Mouse (Mus musculus) liver, postnatal 0 days (tissue): Measurements from ENCODE around the gene Arhgdib. TPM values are rescaled to one million over a fixed set of nuclear protein-coding genes. Genes with fewer than 3 reads are reported as not detected.

Experiments
- ATAC-seq: fragments of 200-750 bp; cut with Nextera tagmentation; 2 replicates; pipeline ENCODE4 v1.8.0; 2017; ENCODE audit warnings: mild to moderate bottlenecking, moderate library complexity
- DNase-seq: peaks from one replicate; pipeline ENCODE4 v3.0.0-alpha.2; 2016
- H3K27ac ChIP-seq: fragments of 300-500 bp; sonication (generic); 2 replicates; pipeline ENCODE4 v1.5.1; 2014; ENCODE audit warnings: antibody characterized with exemption, moderate library complexity, mild to moderate bottlenecking, low read depth
- H3K27me3 ChIP-seq: fragments of 300-500 bp; sonication (generic); 2 replicates; pipeline ENCODE4 v1.6.1; 2014; ENCODE audit warnings: low read length, control low read depth, mixed read lengths; ENCODE audit not compliant: insufficient read depth
- H3K36me3 ChIP-seq: fragments of 300-500 bp; sonication (generic); replicated peaks from 2 replicates; pipeline ENCODE4 v1.6.1; 2014; ENCODE audit warnings: mild to moderate bottlenecking, control low read depth, low read length, moderate library complexity, mixed read lengths; ENCODE audit not compliant: insufficient read depth
- H3K4me1 ChIP-seq: fragments of 300-500 bp; sonication (generic); 2 replicates; pipeline ENCODE4 v1.6.1; 2014; ENCODE audit warnings: antibody characterized with exemption, mild to moderate bottlenecking, control low read depth; ENCODE audit not compliant: insufficient read depth
- H3K4me2 ChIP-seq: fragments of 300-500 bp; sonication (generic); 2 replicates; pipeline ENCODE4 v1.6.1; 2014; ENCODE audit warnings: low read depth, mild to moderate bottlenecking, low read length, moderate library complexity, mixed read lengths
- H3K4me3 ChIP-seq: fragments of 300-500 bp; sonication (generic); 2 replicates; pipeline ENCODE4 v1.5.1; 2014; ENCODE audit warnings: low read depth, low read length
- H3K9ac ChIP-seq: fragments of 300-500 bp; sonication (generic); replicated peaks from 2 replicates; pipeline ENCODE4 v1.6.1; 2014; ENCODE audit warnings: mild to moderate bottlenecking, moderate library complexity
- H3K9me3 ChIP-seq: fragments of 300-500 bp; sonication (generic); 2 replicates; pipeline ENCODE4 v1.6.1; 2016; ENCODE audit warnings: mild to moderate bottlenecking, control low read depth, low read length, mixed read lengths
- CTCF ChIP-seq: sonication (generic); IDR thresholded peaks from 2 replicates; pipeline ENCODE4 v1.5.1; 2016; ENCODE audit warnings: antibody characterized with exemption, low read depth
- EP300 ChIP-seq: IDR thresholded peaks from 2 replicates; pipeline ENCODE4 v1.6.1; 2016; ENCODE audit warnings: antibody characterized with exemption, low read depth, mild to moderate bottlenecking
- WGBS: fragments of 180-500 bp; shearing (Covaris S2); extraction: QIAGEN DNeasy Blood & Tissue Kit; methylation state at CpG from one replicate; pipeline ENCODE4 v1.1.7; 2014; ENCODE audit not compliant: insufficient replicate concordance; 5-methylcytosine and 5-hydroxymethylcytosine counted together
- polyA plus RNA-seq: library from polyadenylated mRNA; unstranded; fragments of >200 nt; fragmentation: Nextera tagmentation; extraction: Ambion mirVana; gene quantifications from 2 replicates; pipeline ENCODE4 v1.2.1, GENCODE M21; 2015

Arhgdib gene
- polyA plus RNA-seq, 1 experiment from 2014 or later, result 192 TPM

DNA sequence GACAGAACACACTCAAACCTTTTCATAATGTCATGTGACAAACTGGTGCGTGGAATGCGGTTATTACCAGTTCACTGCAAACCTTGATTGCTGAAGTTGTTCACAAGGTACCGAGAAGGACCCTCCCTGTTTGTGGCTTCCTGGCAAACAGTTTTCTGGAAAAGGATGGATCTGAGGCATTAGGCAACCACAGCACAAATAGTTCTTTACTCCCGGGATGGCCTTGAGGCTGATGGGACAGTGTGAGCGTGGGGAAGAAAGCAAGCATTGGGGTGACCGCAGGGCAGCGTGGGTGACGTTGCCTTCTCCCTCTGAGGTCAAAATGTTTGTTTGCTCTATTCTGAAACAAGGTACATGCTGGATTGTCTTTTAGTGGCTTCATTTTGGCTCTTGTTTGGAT is 13.0 kb upstream of the Arhgdib start:
- H3K9me3 ChIP-seq, result no peaks in the 10 kb centered on the region
- H3K27ac ChIP-seq, result peak overlapping the region; percentile 62; the same call in 1 of the 2 replicates
- no peak overlapping the region for H3K4me3 ChIP-seq
- TF ChIP-seq CTCF (no peak), EP300 (peak; percentile 93)
- peak; percentile 92 for ATAC-seq
- DNase-seq, result peak; percentile 53
- 0 out of 2 replicates have a peak, but pooled peaks cover 3% of the 10 kb centered on the region for H3K4me1 ChIP-seq
- 70% methylated on average over 8 of the region's 8 CpGs for WGBS
- no peak overlapping the region for H3K9ac ChIP-seq
- H3K4me2 ChIP-seq, result no peak overlapping the region
- H3K27me3 ChIP-seq, result no peaks in the 10 kb centered on the region
- no peaks in the 10 kb centered on the region for H3K36me3 ChIP-seq

DNA sequence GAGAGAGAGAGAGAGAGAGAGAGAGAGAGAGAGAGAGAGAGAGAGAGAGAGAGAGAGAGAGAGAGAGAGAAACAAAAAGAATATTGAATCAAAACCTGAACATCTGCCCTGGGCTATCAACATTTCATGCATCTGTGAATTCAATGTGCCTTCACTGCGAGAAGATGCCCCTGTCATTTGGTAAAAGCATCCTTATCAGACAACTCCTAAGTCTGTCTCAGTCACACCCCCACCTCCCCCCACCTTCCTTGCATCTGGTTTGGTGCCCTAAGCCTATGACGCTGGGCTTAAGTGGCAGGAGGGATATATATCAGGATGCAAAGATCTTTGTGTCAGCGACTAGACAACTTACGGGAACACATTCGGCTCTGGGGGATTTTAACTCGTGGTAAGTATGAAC is 12.5 kb upstream of the Arhgdib start:
- Histone ChIP-seq H3K9me3 (no peaks in the 10 kb centered on the region), H3K27me3 (no peaks in the 10 kb centered on the region), H3K9ac (no peak overlapping the region), H3K36me3 (no peaks in the 10 kb centered on the region), H3K4me3 (no peak overlapping the region), H3K27ac (no peak overlapping the region), H3K4me2 (no peak overlapping the region), H3K4me1 (0 out of 2 replicates have a peak, but pooled peaks cover 3% of the 10 kb centered on the region)
- ATAC-seq, result no peak
- 72% methylated on average over 6 of the region's 6 CpGs for WGBS
- DNase-seq, result no peak
- TF ChIP-seq CTCF, result no peak
- TF ChIP-seq EP300, result no peak

DNA sequence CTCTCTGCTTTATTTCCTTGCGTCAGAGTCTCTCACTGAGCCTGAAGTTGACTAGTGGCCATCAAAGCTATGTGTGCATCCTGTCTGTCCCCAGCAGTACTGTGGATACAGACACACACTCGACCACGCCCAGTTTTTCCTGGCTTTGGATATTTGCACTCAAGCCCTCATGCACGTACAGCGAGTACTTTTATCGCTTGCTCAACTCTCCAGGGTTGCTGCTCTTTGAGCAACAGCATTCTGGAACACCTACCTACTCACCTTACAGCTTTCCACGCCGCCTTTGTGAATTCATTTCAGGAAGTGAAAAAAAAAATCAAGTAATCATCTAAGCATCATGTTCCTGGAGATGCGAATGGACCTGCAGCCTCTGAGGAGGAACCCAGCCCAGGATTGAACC is 11.2 kb upstream of the Arhgdib start:
- ATAC-seq, result peak; percentile 24; the same call in 1 of the 2 replicates
- 69% methylated on average over 9 of the region's 9 CpGs for WGBS
- no peak for TF ChIP-seq CTCF
- no peak for TF ChIP-seq EP300

DNA sequence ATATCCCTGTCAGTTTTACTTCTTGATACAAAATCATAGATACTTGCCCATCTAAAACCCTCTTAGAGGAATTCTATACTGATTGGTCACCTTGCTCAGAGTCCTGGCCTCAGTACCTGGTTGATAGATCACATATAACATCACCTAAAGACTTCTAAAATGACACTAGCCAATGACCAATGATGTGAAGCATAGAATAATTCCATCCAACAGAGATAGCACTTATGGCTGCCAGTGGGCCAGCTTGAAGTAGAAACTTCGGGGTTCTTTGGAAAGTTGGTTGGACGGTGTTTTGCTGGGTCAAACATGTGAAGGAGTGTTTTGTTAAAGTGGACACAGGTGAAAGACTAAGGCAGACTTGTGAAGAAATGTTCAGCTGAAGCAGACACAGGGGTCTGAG is 8.5 kb upstream of the Arhgdib start:
- ATAC-seq (no peak), DNase-seq (no peak)
- Histone ChIP-seq H3K4me2 (no peak overlapping the region), H3K27ac (no peak overlapping the region), H3K4me3 (no peak overlapping the region), H3K9me3 (no peaks in the 10 kb centered on the region), H3K9ac (no peak overlapping the region), H3K36me3 (no peaks in the 10 kb centered on the region), H3K4me1 (peaks cover 9% of the 10 kb centered on the region; the same call in 1 of the 2 replicates), H3K27me3 (no peaks in the 10 kb centered on the region)
- WGBS, result 82% methylated on average over 2 of the region's 2 CpGs
- TF ChIP-seq EP300 (no peak), CTCF (no peak)

More for the DNA sequence above, 11.2 kb upstream of the Arhgdib start:
- Histone ChIP-seq H3K27me3 (no peaks in the 10 kb centered on the region), H3K36me3 (no peaks in the 10 kb centered on the region), H3K9ac (no peak overlapping the region), H3K4me3 (no peak overlapping the region), H3K4me1 (0 out of 2 replicates have a peak, but pooled peaks cover 3% of the 10 kb centered on the region), H3K4me2 (no peak overlapping the region), H3K9me3 (no peaks in the 10 kb centered on the region), H3K27ac (peak overlapping the region; percentile 18; the same call in 1 of the 2 replicates)
- no peak for DNase-seq

DNA sequence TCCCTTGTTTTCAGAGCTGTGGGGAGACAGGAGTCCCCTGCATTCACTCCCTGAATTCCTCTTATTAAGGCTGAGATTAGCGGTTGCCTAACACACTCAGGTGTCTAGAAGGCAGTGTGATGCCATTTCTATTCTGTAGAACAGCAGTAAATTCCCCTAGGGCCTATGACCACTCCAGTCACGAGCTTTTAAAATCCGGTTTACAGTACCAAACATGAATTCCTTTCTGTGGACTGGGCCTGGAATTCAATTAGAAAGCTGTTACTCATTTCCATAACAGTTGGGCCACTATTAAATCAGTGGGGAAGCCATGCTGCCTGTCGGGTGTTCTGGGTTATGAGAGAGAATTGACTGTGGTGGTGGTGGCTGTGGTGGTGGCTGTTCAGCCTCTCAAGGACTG is 6.0 kb upstream of the Arhgdib start:
- TF ChIP-seq EP300 (no peak), CTCF (no peak)
- H3K9me3 ChIP-seq, result no peaks in the 10 kb centered on the region
- peaks cover 14% of the 10 kb centered on the region; the same call in 1 of the 2 replicates for H3K4me1 ChIP-seq
- no peaks in the 10 kb centered on the region for H3K27me3 ChIP-seq
- H3K9ac ChIP-seq, result no peak overlapping the region
- H3K36me3 ChIP-seq, result no peaks in the 10 kb centered on the region
- no peak overlapping the region for H3K4me3 ChIP-seq
- ATAC-seq, result no peak
- 72% methylated on average over 4 of the region's 4 CpGs for WGBS
- no peak for DNase-seq
- no peak overlapping the region for H3K4me2 ChIP-seq
- no peak overlapping the region for H3K27ac ChIP-seq

DNA sequence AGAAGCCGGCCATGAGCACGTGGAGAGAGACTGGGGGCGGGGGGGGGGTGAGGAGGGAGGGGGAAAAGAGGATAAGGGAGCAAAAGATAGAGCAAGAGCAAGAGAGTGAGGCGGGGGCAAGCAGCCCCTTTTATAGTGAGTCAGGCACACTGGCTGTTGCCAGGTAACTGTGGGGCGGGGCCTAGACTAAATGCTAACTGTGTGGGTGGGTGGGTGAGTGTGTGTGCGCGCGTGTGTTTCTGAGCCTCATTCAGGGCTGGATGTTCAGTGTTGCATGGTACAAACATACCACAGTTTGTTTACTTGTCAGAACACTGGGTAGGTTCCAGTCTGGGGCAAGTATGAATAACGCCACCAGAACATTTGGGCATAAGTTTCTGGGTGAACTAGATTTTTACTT is 5.2 kb upstream of the Arhgdib start:
- DNase-seq, result peak; percentile 32
- no peaks in the 10 kb centered on the region for H3K9me3 ChIP-seq
- H3K36me3 ChIP-seq, result no peaks in the 10 kb centered on the region
- WGBS, result 56% methylated on average over 9 of the region's 9 CpGs
- H3K27me3 ChIP-seq, result no peaks in the 10 kb centered on the region
- no peak overlapping the region for H3K4me3 ChIP-seq
- ATAC-seq, result peak; percentile 70
- peaks cover 14% of the 10 kb centered on the region; the same call in 1 of the 2 replicates for H3K4me1 ChIP-seq
- no peak for TF ChIP-seq EP300
- no peak for TF ChIP-seq CTCF
- no peak overlapping the region for H3K27ac ChIP-seq
- no peak overlapping the region for H3K4me2 ChIP-seq
- H3K9ac ChIP-seq, result no peak overlapping the region

DNA sequence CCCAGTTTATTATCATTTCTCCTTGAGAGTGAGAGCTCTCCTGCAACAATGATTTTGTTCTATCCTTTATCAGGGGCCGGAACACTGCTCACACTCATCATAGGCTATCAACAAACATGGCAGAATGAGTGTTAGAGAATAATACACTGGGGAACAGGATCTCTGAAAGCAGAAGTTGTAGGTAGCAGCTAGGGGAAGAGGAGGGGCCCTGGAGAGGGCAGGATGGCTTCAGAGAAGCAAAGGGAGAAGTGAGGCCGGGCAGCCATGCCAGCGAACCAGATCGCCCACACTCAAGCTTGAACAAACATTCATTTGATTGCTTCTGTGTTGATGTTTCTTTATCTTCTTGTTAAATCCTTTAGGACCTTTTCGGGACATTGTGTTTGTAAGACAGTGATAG is 4.5 kb upstream of the Arhgdib start:
- Histone ChIP-seq H3K4me1 (peaks cover 14% of the 10 kb centered on the region; the same call in 1 of the 2 replicates), H3K4me3 (no peak overlapping the region)

More for the DNA sequence above, 4.5 kb upstream of the Arhgdib start:
- peak; percentile 24; the same call in 1 of the 2 replicates for ATAC-seq
- 38% methylated on average over 5 of the region's 5 CpGs for WGBS
- H3K27me3 ChIP-seq, result no peaks in the 10 kb centered on the region
- peak; percentile 38 for DNase-seq
- no peaks in the 10 kb centered on the region for H3K36me3 ChIP-seq
- peak overlapping the region; percentile 51; the same call in 1 of the 2 replicates for H3K27ac ChIP-seq
- TF ChIP-seq EP300 (no peak), CTCF (no peak)
- no peak overlapping the region for H3K4me2 ChIP-seq
- H3K9me3 ChIP-seq, result no peaks in the 10 kb centered on the region
- no peak overlapping the region for H3K9ac ChIP-seq
